Mouse (Mus musculus): ENCODE measurements at regions not wholly inside any gene's neighbourhood (a gene's known extent, or its start where the extent isn't known, plus 50 kb on each side); places are given as distances from the start of the nearest gene placed in this dataset.

GRCm38 (mm10) chr2:51566554-51567246 is 60.6 kb upstream of the Tas2r134 start:
- Histone ChIP-seq H3K9me3 (no peaks in the 10 kb centered on the region), H3K4me1 (replicated peaks) (0 out of 2 replicates have a peak, but pooled peaks cover 5% of the 10 kb centered on the region), H3K9ac (no peak overlapping the region), H3K27me3 (no peaks in the 10 kb centered on the region), H3K4me2 (no peak overlapping the region), H3K36me3 (no peaks in the 10 kb centered on the region), H3K27ac (replicated peaks) (no peak overlapping the region), H3K4me3 (no peak overlapping the region)
- WGBS, result 78% methylated on average over 7 of the region's 7 CpGs
- ATAC-seq (ENCODE audit: low read depth), result no peak

GRCm38 (mm10) chr2:51563881-51564280 is 63.4 kb upstream of the Tas2r134 start:
- ATAC-seq (ENCODE audit: low read depth), result no peak
- H3K27ac ChIP-seq (replicated peaks), result no peak overlapping the region
- H3K27me3 ChIP-seq, result no peaks in the 10 kb centered on the region
- H3K4me1 ChIP-seq (replicated peaks), result 0 out of 2 replicates have a peak, but pooled peaks cover 5% of the 10 kb centered on the region
- no peak overlapping the region for H3K9ac ChIP-seq
- H3K4me3 ChIP-seq, result no peak overlapping the region
- WGBS, result 71% methylated on average over 5 of the region's 5 CpGs
- H3K36me3 ChIP-seq, result no peaks in the 10 kb centered on the region
- no peaks in the 10 kb centered on the region for H3K9me3 ChIP-seq
- no peak overlapping the region for H3K4me2 ChIP-seq

- ATAC-seq (ENCODE audit: low read depth), result no peak
- Histone ChIP-seq H3K27ac (replicated peaks) (no peak overlapping the region), H3K4me3 (no peak overlapping the region), H3K4me1 (replicated peaks) (0 out of 2 replicates have a peak, but pooled peaks cover 5% of the 10 kb centered on the region), H3K27me3 (no peaks in the 10 kb centered on the region), H3K9me3 (no peaks in the 10 kb centered on the region), H3K36me3 (no peaks in the 10 kb centered on the region), H3K4me2 (no peak overlapping the region), H3K9ac (no peak overlapping the region)
- 85% methylated on average over 1 of the region's 1 CpGs for WGBS
These were observed 64.1 kb upstream of the Tas2r134 start for GRCm38 (mm10) chr2:51563240-51563639.

- no peak overlapping the region for H3K4me3 ChIP-seq
- ATAC-seq (ENCODE audit: low read depth), result no peak
- no peak overlapping the region for H3K9ac ChIP-seq
- H3K4me2 ChIP-seq, result no peak overlapping the region
- H3K27ac ChIP-seq (replicated peaks), result no peak overlapping the region
- H3K36me3 ChIP-seq, result no peaks in the 10 kb centered on the region
- no peaks in the 10 kb centered on the region for H3K4me1 ChIP-seq (replicated peaks)
- 51% methylated on average over 7 of the region's 7 CpGs for WGBS
- no peaks in the 10 kb centered on the region for H3K27me3 ChIP-seq
- H3K9me3 ChIP-seq, result no peaks in the 10 kb centered on the region
These were observed 76.4 kb upstream of the Tas2r134 start for GRCm38 (mm10) chr2:51550863-51551262.

- WGBS, result 90% methylated on average over 5 of the region's 5 CpGs
- Histone ChIP-seq H3K4me3 (no peak overlapping the region), H3K27me3 (no peaks in the 10 kb centered on the region), H3K4me1 (replicated peaks) (no peaks in the 10 kb centered on the region), H3K9ac (no peak overlapping the region), H3K27ac (replicated peaks) (no peak overlapping the region), H3K4me2 (no peak overlapping the region), H3K36me3 (no peaks in the 10 kb centered on the region), H3K9me3 (no peaks in the 10 kb centered on the region)
- no peak for ATAC-seq (ENCODE audit: low read depth)
These were observed 78.2 kb upstream of the Tas2r134 start for GRCm38 (mm10) chr2:51549125-51549524.

- WGBS, result 66% methylated on average over 3 of the region's 3 CpGs
- no peak overlapping the region for H3K9ac ChIP-seq
- no peak overlapping the region for H3K4me3 ChIP-seq
- no peaks in the 10 kb centered on the region for H3K4me1 ChIP-seq (replicated peaks)
- H3K36me3 ChIP-seq, result no peaks in the 10 kb centered on the region
- H3K27me3 ChIP-seq, result no peaks in the 10 kb centered on the region
- H3K27ac ChIP-seq (replicated peaks), result no peak overlapping the region
- H3K9me3 ChIP-seq, result no peaks in the 10 kb centered on the region
- no peak for ATAC-seq (ENCODE audit: low read depth)
- H3K4me2 ChIP-seq, result no peak overlapping the region
These were observed 81.1 kb upstream of the Tas2r134 start for GRCm38 (mm10) chr2:51546181-51546580.

GRCm38 (mm10) chr2:51543949-51544348 is 83.4 kb upstream of the Tas2r134 start:
- no peak for ATAC-seq (ENCODE audit: low read depth)
- Histone ChIP-seq H3K27me3 (no peaks in the 10 kb centered on the region), H3K4me1 (replicated peaks) (no peaks in the 10 kb centered on the region), H3K4me3 (no peak overlapping the region), H3K9ac (no peak overlapping the region), H3K9me3 (no peaks in the 10 kb centered on the region), H3K4me2 (no peak overlapping the region), H3K27ac (replicated peaks) (no peak overlapping the region), H3K36me3 (no peaks in the 10 kb centered on the region)
- WGBS, result 50% methylated on average over 1 of the region's 1 CpGs

- Histone ChIP-seq H3K4me1 (replicated peaks) (no peaks in the 10 kb centered on the region), H3K4me2 (no peak overlapping the region), H3K36me3 (no peaks in the 10 kb centered on the region), H3K9me3 (no peaks in the 10 kb centered on the region), H3K4me3 (no peak overlapping the region), H3K27me3 (no peaks in the 10 kb centered on the region), H3K9ac (no peak overlapping the region), H3K27ac (replicated peaks) (no peak overlapping the region)
- 82% methylated on average over 4 of the region's 4 CpGs for WGBS
- no peak for ATAC-seq (ENCODE audit: low read depth)
These were observed 85.0 kb upstream of the Tas2r134 start for GRCm38 (mm10) chr2:51542272-51542671.

- WGBS, result 76% methylated on average over 11 of the region's 11 CpGs
- no peak for ATAC-seq (ENCODE audit: low read depth)
- Histone ChIP-seq H3K4me1 (replicated peaks) (peaks cover 8% of the 10 kb centered on the region), H3K9me3 (no peaks in the 10 kb centered on the region), H3K4me2 (no peak overlapping the region), H3K4me3 (no peak overlapping the region), H3K36me3 (no peaks in the 10 kb centered on the region), H3K27ac (replicated peaks) (no peak overlapping the region), H3K9ac (no peak overlapping the region), H3K27me3 (no peaks in the 10 kb centered on the region)
These were observed 94.4 kb upstream of the Tas2r134 start for GRCm38 (mm10) chr2:51532709-51533414.

- no peak overlapping the region for H3K4me3 ChIP-seq
- H3K9ac ChIP-seq, result no peak overlapping the region
- H3K27ac ChIP-seq (replicated peaks), result no peak overlapping the region
- WGBS, result 43% methylated on average over 10 of the region's 10 CpGs
- peaks cover 8% of the 10 kb centered on the region for H3K4me1 ChIP-seq (replicated peaks)
- H3K9me3 ChIP-seq, result no peaks in the 10 kb centered on the region
- H3K27me3 ChIP-seq, result no peaks in the 10 kb centered on the region
- no peak for ATAC-seq (ENCODE audit: low read depth)
- H3K4me2 ChIP-seq, result no peak overlapping the region
- no peaks in the 10 kb centered on the region for H3K36me3 ChIP-seq
These were observed 96.0 kb upstream of the Tas2r134 start for GRCm38 (mm10) chr2:51531106-51531839.

- WGBS, result 91% methylated on average over 3 of the region's 3 CpGs
- ATAC-seq (ENCODE audit: low read depth), result no peak
- no peak overlapping the region for H3K27ac ChIP-seq (replicated peaks)
These were observed 104.5 kb upstream of the Tas2r134 start for GRCm38 (mm10) chr2:51522766-51523165.

GRCm38 (mm10) chr2:51509220-51510011 is 117.9 kb upstream of the Tas2r134 start:
- WGBS, result 62% methylated on average over 8 of the region's 8 CpGs
- no peak overlapping the region for H3K4me2 ChIP-seq
- ATAC-seq (ENCODE audit: low read depth), result no peak
- H3K9me3 ChIP-seq, result no peaks in the 10 kb centered on the region
- no peaks in the 10 kb centered on the region for H3K36me3 ChIP-seq
- no peaks in the 10 kb centered on the region for H3K27me3 ChIP-seq
- no peak overlapping the region for H3K27ac ChIP-seq (replicated peaks)
- H3K9ac ChIP-seq, result no peak overlapping the region
- H3K4me1 ChIP-seq (replicated peaks), result no peaks in the 10 kb centered on the region
- H3K4me3 ChIP-seq, result no peak overlapping the region

More at GRCm38 (mm10) chr2:51522766-51523165, 104.5 kb upstream of the Tas2r134 start:
- no peak overlapping the region for H3K4me2 ChIP-seq
- H3K4me1 ChIP-seq (replicated peaks), result no peaks in the 10 kb centered on the region
- H3K9ac ChIP-seq, result no peak overlapping the region
- no peaks in the 10 kb centered on the region for H3K27me3 ChIP-seq
- no peak overlapping the region for H3K4me3 ChIP-seq
- no peaks in the 10 kb centered on the region for H3K36me3 ChIP-seq
- no peaks in the 10 kb centered on the region for H3K9me3 ChIP-seq
